Mouse (Mus musculus): ENCODE data around the gene Scube3.

GRCm38 (mm10) chr17:28177540-28178046, 35.7 kb downstream of the Scube3 start:
- TF ChIP-seq EP300 (IDR thresholded peaks at IDR 0.05; ENCODE audit: insufficient read depth, low read depth, low read length) = no peak
- TF ChIP-seq CTCF (IDR thresholded peaks at IDR 0.05) = no peak

All from heart, adult 2 months (tissue).